8 mouse cellular contexts compared by ENCODE assay signal in the genomic region with DNA sequence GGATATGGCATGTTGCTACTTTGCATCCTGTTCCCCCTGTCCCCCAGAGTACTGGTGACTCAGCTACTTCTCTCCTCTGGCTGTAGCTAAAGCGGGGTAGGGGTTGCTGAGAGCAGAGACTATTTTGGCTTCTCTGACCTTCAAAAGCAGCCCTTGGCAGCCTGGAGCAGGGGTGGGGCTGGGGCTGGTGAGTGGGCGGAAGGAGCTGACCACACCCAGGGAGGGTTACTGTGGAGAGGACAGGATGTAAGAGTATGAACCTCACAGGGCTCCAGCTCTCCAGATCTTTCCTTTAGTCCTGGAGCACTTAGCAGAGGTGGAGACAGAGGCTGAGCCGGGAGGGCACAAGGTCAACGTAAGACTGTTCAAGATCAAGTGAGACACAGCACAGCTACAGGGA. TPM values are rescaled to one million over a fixed set of nuclear protein-coding genes. Genes with fewer than 3 reads are reported as not detected.
A peak's percentile ranks its signal among the peaks of the same experiment; 100 is the strongest.
DNase-seq lines count a peak whose midpoint lies in the region; ATAC-seq and TF ChIP-seq lines count a peak whose summit lies in the region.

No protein-coding gene starts in this region.

- WGBS in heart, embryonic 11.5 days (ENCODE audit: insufficient replicate concordance) = 7% methylated on average over 4 of the region's 4 CpGs
- WGBS in midbrain, postnatal 0 days = 44% methylated on average over 4 of the region's 4 CpGs

- H3K27ac ChIP-seq in heart, embryonic 11.5 days (ENCODE audit: low read depth, low read length) = peak overlapping the region; percentile 91
- peak overlapping the region; percentile 89; the same call in 1 of the 2 replicates for H3K27ac ChIP-seq in midbrain, postnatal 0 days (ENCODE audit: low read depth, low read length)

- peaks cover 29% of the 10 kb centered on the region for H3K27me3 ChIP-seq in heart, embryonic 11.5 days (ENCODE audit: control insufficient read depth, insufficient read depth, low read length)
- H3K27me3 ChIP-seq in midbrain, postnatal 0 days (ENCODE audit: insufficient read depth, low read length) = no peaks in the 10 kb centered on the region

- peak; percentile 49 for DNase-seq in urinary bladder, postnatal 14 days (ENCODE audit: low spot score)
- no peak for DNase-seq in urinary bladder, adult 2 months (ENCODE audit: low spot score)
- DNase-seq in cerebellum, postnatal 36 days = peak; percentile 54 to 66
- DNase-seq in kidney, postnatal 36 days = peak; percentile 40 to 52
- no peak for DNase-seq in midbrain, postnatal 0 days (ENCODE audit: low spot score)
- DNase-seq in T-cell, adult 2 months (ENCODE audit: low spot score) = no peak

- H3K4me3 ChIP-seq in heart, embryonic 11.5 days (ENCODE audit: low read depth, low read length) = peak overlapping the region; percentile 55
- peak overlapping the region; percentile 68 for H3K4me3 ChIP-seq in midbrain, postnatal 0 days (ENCODE audit: low read depth, low read length)

- peak overlapping the region; percentile 34 for H3K9ac ChIP-seq in heart, embryonic 11.5 days (ENCODE audit: low read depth, low read length)
- no peak overlapping the region; the same call in 1 of the 2 replicates for H3K9ac ChIP-seq in midbrain, postnatal 0 days (replicated peaks; ENCODE audit: low read length, poor library complexity, severe bottlenecking)

- 0 out of 2 replicates have a peak, but pooled peaks have one; percentile 5 for ATAC-seq in heart, embryonic 11.5 days (replicated peaks; ENCODE audit: insufficient number of reproducible peaks, low FRiP score, low TSS enrichment)
- ATAC-seq in midbrain, postnatal 0 days (ENCODE audit: low FRiP score) = no peak
- no peak for ATAC-seq in megakaryocyte-erythroid progenitor cell, adult 5-6 weeks (replicated peaks; ENCODE audit: low FRiP score, low TSS enrichment, poor library complexity, severe bottlenecking)

- no peaks in the 10 kb centered on the region for H3K36me3 ChIP-seq in heart, embryonic 11.5 days (ENCODE audit: control insufficient read depth, insufficient read depth, low read length)
- H3K36me3 ChIP-seq in midbrain, postnatal 0 days (ENCODE audit: insufficient read depth, low read length) = peaks cover 4% of the 10 kb centered on the region

- H3K4me2 ChIP-seq in heart, embryonic 11.5 days = peak overlapping the region; percentile 81
- H3K4me2 ChIP-seq in midbrain, postnatal 0 days (ENCODE audit: low read depth, low read length, poor library complexity, severe bottlenecking) = peak overlapping the region; percentile 82

- H3K9me3 ChIP-seq in heart, embryonic 11.5 days (replicated peaks; ENCODE audit: control insufficient read depth, low read length) = no peaks in the 10 kb centered on the region
- H3K9me3 ChIP-seq in midbrain, postnatal 0 days (ENCODE audit: low read length) = no peaks in the 10 kb centered on the region

- H3K4me1 ChIP-seq in heart, embryonic 11.5 days (ENCODE audit: control insufficient read depth, insufficient read depth, low read length) = peaks cover 44% of the 10 kb centered on the region
- peaks cover 19% of the 10 kb centered on the region for H3K4me1 ChIP-seq in midbrain, postnatal 0 days (ENCODE audit: insufficient read depth, low read length)

- TF ChIP-seq CTCF in midbrain, postnatal 0 days (IDR thresholded peaks at IDR 0.05) = no peak

RNA-seq across cellular contexts. Expression of a gene that starts 4.8 kb away (rescaled TPM):
- 7.5 and 15.9 TPM in 2 replicates for polyA plus RNA-seq in urinary bladder, adult 2 months (2012; rRNA removed)
- polyA plus RNA-seq in heart, embryonic 11.5 days (2014; fragmentation: Nextera tagmentation; extraction: Ambion mirVana) = 4.0 and 6.6 TPM in 2 replicates
- total RNA-seq in midbrain, postnatal 0 days (2014; rRNA removed) = 137 and 154 TPM in 2 replicates
- 48.1 and 49.4 TPM in 2 replicates for polyA plus RNA-seq in midbrain, postnatal 0 days (2015; fragmentation: Nextera tagmentation; extraction: Ambion mirVana)
- total RNA-seq in megakaryocyte-erythroid progenitor cell, adult 5-6 weeks (2014; fragmentation: Nextera tagmentation) = 0.10 TPM in 1 of 2 replicates, not detected in the other
- total RNA-seq in megakaryocyte-erythroid progenitor cell, adult 5-6 weeks (2017) = not detected in 2 replicates

RNA-seq across cellular contexts. Expression of a gene that starts 23.0 kb away (rescaled TPM):
- polyA plus RNA-seq in urinary bladder, adult 2 months (2012; rRNA removed) = 41.6 and 41.7 TPM in 2 replicates
- 60.1 and 63.5 TPM in 2 replicates for polyA plus RNA-seq in heart, embryonic 11.5 days (2014; fragmentation: Nextera tagmentation; extraction: Ambion mirVana)
- 262 and 292 TPM in 2 replicates for total RNA-seq in midbrain, postnatal 0 days (2014; rRNA removed)
- 90.3 and 93.3 TPM in 2 replicates for polyA plus RNA-seq in midbrain, postnatal 0 days (2015; fragmentation: Nextera tagmentation; extraction: Ambion mirVana)
- total RNA-seq in megakaryocyte-erythroid progenitor cell, adult 5-6 weeks (2014; fragmentation: Nextera tagmentation) = 22.9 and 33.3 TPM in 2 replicates
- total RNA-seq in megakaryocyte-erythroid progenitor cell, adult 5-6 weeks (2017) = 22.6 and 31.8 TPM in 2 replicates

Comparison
In these comparisons a context has a peak if more than half of its experiments do, and no peak if none do; other contexts are left out.
1. DNase-seq: peak in urinary bladder, postnatal 14 days (single experiment), cerebellum, postnatal 36 days (2 of 2) and kidney, postnatal 36 days (2 of 2); none in urinary bladder, adult 2 months (single experiment), midbrain, postnatal 0 days (single experiment) and T-cell, adult 2 months (single experiment).